Mouse (Mus musculus) gonadal fat pad, adult 2 months (tissue): ENCODE measurements around the gene Prkn. TPM values are rescaled to one million over a fixed set of nuclear protein-coding genes. Genes with fewer than 3 reads are reported as not detected.

ENCODE experiments used
- DNase-seq: peaks from one replicate; pipeline ENCODE4 v3.0.0-alpha.2; 2012; ENCODE audit warnings: low read depth
- polyA plus RNA-seq: library from polyadenylated mRNA; depleted of rRNA; stranded (reverse); fragments of >200 nt; gene quantifications from 2 replicates; pipeline ENCODE4 v1.2.3, GENCODE M21; 2012

The Prkn gene
- polyA plus RNA-seq, 1 experiment = 9.2 TPM

- no peak for DNase-seq
Measured at GRCm38 (mm10) chr17:11532066-11532465, 691.9 kb downstream of the Prkn start.

GRCm38 (mm10) chr17:11532748-11533147, 692.6 kb downstream of the Prkn start:
- no peak for DNase-seq

GRCm38 (mm10) chr17:11533835-11534234, 693.7 kb downstream of the Prkn start:
- no peak for DNase-seq

- DNase-seq = no peak
Measured at GRCm38 (mm10) chr17:11538826-11539225, 698.6 kb downstream of the Prkn start.

- no peak for DNase-seq
Measured at GRCm38 (mm10) chr17:11541928-11542623, 701.9 kb downstream of the Prkn start.

- no peak for DNase-seq
Measured at GRCm38 (mm10) chr17:11550562-11550961, 710.4 kb downstream of the Prkn start.

DNA sequence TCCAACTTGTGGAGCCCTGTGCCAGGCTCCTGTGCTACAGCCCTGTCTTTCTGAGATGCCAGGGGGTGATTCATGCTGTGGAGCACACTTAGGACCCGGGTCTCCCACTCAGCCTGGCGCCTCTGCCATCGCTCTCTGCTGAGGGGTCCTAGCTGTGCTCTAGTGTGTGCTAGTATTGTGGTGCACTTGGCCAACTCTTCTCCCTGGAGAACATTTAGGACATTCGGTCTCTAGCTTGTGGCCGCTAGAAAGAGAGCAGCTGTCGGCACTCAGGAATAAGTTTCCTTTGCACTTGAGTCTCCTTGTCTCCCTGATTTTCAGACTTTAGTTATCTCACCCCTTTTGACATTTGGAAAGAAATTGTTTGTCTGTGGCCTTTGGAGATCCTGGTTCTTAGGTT, 725.5 kb downstream of the Prkn start:
- DNase-seq = no peak

DNA sequence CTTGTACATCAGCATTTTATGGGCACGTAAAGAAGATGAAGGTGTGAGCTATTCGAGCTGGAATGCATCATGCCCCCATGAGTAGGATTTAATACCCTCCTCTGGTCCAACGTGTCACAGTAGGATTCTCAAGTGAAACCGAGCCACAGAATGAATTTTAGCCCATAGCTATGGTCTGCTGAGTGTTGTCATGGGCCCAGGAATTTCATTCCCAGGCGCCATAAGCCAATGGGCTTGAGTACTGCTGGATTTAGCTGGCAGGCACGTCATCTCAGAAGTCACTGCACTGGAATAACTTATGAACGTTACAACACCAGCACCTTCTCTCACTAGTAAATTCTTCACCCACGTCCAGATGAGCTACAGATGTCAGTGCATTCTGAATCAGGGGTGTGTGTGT, 730.2 kb downstream of the Prkn start:
- DNase-seq = no peak

DNA sequence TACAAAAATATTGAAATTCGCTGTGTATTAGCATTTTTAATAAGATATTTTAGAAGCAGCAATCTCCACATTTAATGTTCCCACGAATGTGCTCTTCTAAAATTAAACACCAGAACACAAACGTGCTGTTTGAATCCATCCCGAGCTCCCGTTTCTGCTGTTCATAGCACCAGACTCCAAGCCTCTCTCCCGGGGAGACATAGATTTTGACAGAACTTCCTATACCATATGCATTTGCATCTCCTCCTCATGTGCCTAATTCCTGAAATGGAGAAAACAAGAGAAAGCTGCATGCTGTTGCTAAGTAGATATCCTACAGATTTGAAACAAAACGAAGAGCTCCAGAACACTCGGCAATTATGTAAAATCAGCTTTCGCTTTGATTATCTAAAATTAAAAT, 733.5 kb downstream of the Prkn start:
- no peak for DNase-seq

DNA sequence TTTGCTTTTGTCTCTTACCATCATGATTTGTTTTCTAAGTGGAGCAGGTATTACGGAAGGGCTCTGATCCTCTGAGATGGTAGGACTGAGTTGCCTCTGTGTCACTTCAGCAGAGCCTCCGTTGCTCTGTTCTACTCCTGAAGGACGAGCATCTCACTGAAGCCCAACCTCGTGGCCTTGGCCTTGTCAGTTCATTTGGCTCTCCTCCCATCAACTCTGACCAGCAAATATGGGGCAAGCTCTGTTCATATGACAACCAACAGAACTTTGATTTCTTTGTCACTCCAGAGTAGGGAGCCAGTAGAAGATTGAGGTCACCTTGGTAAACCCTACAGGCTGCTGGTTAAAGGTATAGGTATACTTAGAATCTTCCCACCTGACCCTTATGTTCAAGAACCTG, 745.3 kb downstream of the Prkn start:
- no peak for DNase-seq

DNA sequence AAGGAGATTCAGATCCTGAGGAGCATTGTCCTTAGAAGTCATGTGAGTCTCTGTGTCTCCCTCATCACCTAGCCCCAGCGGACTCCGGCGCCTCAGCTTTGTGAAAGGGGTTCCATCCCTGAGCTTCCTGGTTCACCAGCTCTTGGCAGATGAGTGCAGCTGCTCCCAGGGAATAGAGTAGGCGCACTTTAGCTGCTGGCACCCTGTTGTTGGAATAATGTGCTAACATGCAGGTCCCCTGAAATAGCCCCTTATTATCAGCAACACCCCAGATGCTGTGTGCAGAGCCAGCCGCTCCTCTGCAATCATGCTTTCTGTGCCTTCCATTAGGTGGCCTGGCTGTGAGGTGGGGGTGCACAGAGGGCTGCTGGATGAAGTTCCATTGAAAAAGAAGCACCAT, 767.7 kb downstream of the Prkn start:
- DNase-seq = no peak

DNA sequence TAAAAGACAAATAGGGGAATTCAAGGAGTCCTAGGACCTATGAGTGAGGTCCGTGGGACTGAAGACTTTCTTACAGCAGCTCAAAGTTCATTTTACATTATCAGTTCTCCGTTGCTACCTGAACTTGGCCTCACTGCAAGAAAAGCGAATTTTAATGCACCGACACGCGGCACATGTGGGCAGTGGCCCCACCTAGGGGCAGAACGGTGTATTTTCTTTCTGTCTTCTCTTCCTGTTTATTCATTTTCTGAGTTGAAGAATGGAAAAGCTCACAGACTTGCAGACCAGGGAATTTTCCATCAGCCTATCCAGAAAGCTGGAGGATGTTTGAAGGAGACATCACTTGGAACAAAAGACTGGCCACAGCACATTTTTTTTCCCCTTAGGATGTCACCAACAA, 771.3 kb downstream of the Prkn start:
- DNase-seq = no peak

DNA sequence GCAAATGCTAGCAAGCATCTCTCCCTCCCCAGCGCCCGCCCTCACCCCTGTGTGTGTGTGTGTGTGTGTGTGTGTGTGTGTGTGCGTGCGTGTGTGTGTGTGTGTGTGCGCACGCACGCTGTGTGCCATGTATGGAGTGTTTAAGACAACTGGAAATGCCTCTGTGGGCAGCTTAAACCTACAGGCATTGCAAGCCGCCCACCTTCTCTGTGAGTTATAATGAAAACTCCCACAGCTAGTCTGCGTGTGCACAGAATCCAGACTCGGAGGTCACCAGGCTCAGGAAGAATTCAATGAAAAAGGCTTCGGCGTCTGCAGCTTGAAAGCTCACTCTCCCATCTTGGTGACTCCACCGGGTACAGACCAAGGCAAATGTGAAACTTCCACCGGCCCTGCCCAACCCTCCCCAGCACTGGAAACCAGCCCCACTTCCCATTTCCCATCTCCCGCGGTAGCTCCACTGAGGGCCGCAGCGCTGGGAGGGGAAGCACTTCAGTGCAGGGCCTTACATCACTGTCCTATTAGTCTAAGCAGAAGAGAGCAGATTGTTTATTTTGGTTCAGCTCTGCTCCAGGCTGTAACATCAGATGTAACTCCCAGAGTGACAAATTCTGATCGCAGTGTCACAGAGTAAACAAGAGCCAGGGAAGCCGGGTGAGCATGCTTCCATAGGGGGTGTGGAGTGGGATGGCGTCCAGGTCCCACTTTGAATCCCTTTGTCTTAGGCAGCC, 772.8 kb downstream of the Prkn start:
- DNase-seq = no peak

DNA sequence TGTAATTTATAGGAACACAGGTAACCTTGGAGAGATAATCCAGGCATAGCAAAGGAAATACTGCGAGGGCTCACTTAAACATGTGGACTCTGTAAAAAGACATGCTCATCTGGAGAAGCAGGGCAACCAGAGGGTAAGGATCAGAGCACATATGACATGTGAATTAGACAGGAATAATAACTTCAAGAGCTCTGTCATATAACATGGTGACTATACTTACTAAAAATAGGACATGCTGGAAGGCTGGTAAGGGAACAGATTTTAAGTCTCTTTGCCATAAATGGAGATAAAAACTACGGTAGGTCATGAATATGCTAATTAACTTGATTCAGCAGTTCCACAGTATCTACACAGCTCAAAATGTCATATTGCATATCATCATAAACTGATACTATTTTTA, 777.4 kb downstream of the Prkn start:
- no peak for DNase-seq

DNA sequence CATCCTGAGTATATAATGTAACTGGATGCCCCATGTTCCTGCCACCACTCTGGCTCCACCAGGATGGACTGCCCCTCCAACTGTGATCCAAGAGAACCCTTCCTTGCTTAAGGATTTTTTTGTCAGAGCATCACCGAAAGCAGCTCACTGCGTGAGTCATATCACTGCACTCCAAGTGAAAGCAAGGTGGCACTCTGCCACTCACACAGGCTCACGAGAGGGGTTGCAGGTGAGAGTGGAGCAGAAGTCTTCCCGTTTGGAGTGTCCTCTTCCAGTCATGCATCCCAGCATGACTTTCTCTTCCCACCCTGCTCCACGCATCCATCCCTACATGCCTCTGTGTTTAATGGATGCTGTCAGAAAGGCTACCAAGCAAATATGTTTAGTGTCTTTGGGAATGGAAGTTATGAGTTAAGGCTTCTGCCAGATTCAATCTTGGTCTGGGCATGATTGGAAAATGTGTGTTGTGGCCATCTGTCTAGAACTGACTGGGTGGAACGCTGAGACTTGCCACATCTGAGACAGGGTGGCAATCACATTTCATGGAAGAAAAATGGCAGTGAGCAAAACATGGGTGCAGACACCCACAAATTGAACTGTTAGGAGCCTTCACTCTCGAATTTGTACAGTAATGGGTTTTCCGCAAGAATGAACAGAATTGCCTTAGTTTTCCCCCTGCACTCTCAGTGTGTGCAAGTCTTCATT, 778.9 kb downstream of the Prkn start:
- DNase-seq = no peak

- no peak for DNase-seq
Measured at GRCm38 (mm10) chr17:11620770-11621169, 780.6 kb downstream of the Prkn start.

DNA sequence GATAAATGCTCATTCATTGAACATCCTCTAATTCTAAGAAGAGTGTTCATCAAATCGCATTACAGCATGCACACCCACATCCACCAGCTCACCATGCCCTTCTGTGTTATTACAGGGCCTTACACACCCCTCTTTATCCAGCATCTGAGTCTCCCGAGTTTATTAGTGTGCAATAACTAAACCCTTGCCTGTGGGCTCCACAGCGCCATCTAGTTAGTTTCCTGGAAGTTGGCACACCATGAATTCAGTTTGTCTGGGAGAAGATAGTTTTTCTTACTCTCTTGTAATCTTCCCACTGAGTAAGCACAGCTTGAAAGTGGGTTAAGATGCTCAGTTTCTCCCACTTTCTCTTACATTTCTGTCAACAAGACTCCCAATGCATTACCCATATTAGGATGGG, 781.3 kb downstream of the Prkn start:
- DNase-seq = no peak

GRCm38 (mm10) chr17:11626306-11626705, 786.1 kb downstream of the Prkn start:
- no peak for DNase-seq

DNA sequence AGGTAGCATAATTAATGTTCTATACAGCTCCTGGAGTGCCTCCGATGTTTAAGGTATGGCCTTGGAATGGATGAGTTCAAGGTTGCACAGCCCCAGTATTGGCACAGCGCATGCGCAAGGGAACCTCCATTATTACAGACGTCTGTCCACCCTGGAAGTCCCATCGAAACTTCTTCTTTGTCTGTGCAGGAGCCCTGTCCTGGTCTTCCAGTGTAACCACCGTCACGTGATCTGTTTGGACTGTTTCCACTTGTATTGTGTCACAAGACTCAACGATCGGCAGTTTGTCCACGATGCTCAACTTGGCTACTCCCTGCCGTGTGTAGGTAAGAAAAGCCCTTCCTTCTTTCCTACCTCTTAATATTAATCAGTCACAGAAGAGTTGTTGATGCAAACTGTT, 794.9 kb downstream of the Prkn start:
- DNase-seq = no peak

- DNase-seq = no peak
Measured at GRCm38 (mm10) chr17:11637642-11638041, 797.5 kb downstream of the Prkn start.

- no peak for DNase-seq
Measured at GRCm38 (mm10) chr17:11638451-11638850, 798.3 kb downstream of the Prkn start.

GRCm38 (mm10) chr17:11639786-11640185, 799.6 kb downstream of the Prkn start:
- DNase-seq = no peak

DNA sequence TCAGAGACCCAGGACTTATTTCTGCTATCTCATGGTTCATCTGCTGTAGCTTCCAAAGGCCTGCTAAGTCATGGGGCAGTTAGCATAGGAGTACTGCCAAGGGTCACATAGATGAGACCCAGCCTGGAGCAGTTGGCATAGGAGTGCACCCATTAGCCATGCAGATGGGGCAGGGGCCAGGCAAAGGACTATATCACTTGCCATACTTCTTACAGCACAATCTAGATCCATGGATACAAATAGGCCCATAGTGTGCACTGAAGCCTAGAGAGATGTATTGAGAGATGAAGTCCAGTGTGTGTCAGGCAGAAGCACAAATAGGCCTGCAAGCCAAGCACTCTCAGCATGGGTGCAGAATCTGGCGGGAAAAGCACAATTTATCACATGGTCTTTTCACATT, 802.1 kb downstream of the Prkn start:
- DNase-seq = no peak
